Mouse (Mus musculus) hindbrain, embryonic 13.5 days (tissue): ENCODE results near the gene Selp. TPM values are rescaled to one million over a fixed set of nuclear protein-coding genes. Genes with fewer than 3 reads are reported as not detected.

Experiments used
- polyA plus RNA-seq: library from polyadenylated mRNA; unstranded; fragments of >200 nt; fragmentation: Nextera tagmentation; extraction: Ambion mirVana; gene quantifications from 2 replicates; pipeline ENCODE4 v1.2.1, GENCODE M21; 2015

Selp gene
- polyA plus RNA-seq, 1 experiment from 2014 or later = not detected

Other genes starting within 250 kb of the Selp start
- gene Scyl3, start 186.2 kb upstream of the Selp start, polyA plus RNA-seq = 16.5 and 18.5 TPM in 2 replicates
- gene BC055324, start 120.5 kb upstream of the Selp start, polyA plus RNA-seq = 7.8 and 8.4 TPM in 2 replicates
- gene Mettl18, start 120.4 kb upstream of the Selp start, polyA plus RNA-seq = 7.3 and 8.5 TPM in 2 replicates
- not detected in 2 replicates for gene Sele, start 67.0 kb upstream of the Selp start, polyA plus RNA-seq
- 0.09 and 0.17 TPM in 2 replicates for gene Sell, start 53.3 kb upstream of the Selp start, polyA plus RNA-seq
- gene F5, start 36.6 kb downstream of the Selp start, polyA plus RNA-seq = 0.06 and 0.10 TPM in 2 replicates
- gene Slc19a2, start 133.8 kb downstream of the Selp start, polyA plus RNA-seq = 5.8 and 7.1 TPM in 2 replicates
- 22.7 TPM in 2 replicates for gene Ccdc181, start 160.3 kb downstream of the Selp start, polyA plus RNA-seq
- 30.1 and 30.3 TPM in 2 replicates for gene Nme7, start 188.9 kb downstream of the Selp start, polyA plus RNA-seq
- gene Blzf1, start 192.2 kb downstream of the Selp start, polyA plus RNA-seq = 32.1 and 33.0 TPM in 2 replicates